Mouse (Mus musculus) MN1 (cell line): ENCODE data around the gene Pcdh15.
A peak's percentile ranks its signal among the peaks of the same experiment; 100 is the strongest.

Experiments used
- DNase-seq: peaks from one replicate; pipeline ENCODE4 v3.0.0-alpha.2; 2016; ENCODE audit warnings: low spot score

Pcdh15 gene

GRCm38 (mm10) chr10:73379001-73379400 is 279.9 kb downstream of the Pcdh15 start:
- no peak for DNase-seq

GRCm38 (mm10) chr10:73384003-73384402 is 284.9 kb downstream of the Pcdh15 start:
- DNase-seq: no peak

GRCm38 (mm10) chr10:73400426-73400825 is 301.3 kb downstream of the Pcdh15 start:
- DNase-seq: no peak

- DNase-seq: peak; percentile 13
Measured at GRCm38 (mm10) chr10:73425408-73425807, 326.3 kb downstream of the Pcdh15 start.

GRCm38 (mm10) chr10:73431345-73431744 is 332.2 kb downstream of the Pcdh15 start:
- DNase-seq: no peak

- no peak for DNase-seq
Measured at GRCm38 (mm10) chr10:73484082-73484481, 384.9 kb downstream of the Pcdh15 start.

GRCm38 (mm10) chr10:73491654-73492053 is 392.5 kb downstream of the Pcdh15 start:
- DNase-seq: no peak

- DNase-seq: no peak
Measured at GRCm38 (mm10) chr10:73514846-73515245, 415.7 kb downstream of the Pcdh15 start.

GRCm38 (mm10) chr10:73515742-73516141 is 416.6 kb downstream of the Pcdh15 start:
- peak; percentile 10 for DNase-seq

GRCm38 (mm10) chr10:73519438-73519837 is 420.3 kb downstream of the Pcdh15 start:
- no peak for DNase-seq

GRCm38 (mm10) chr10:73552831-73553230 is 453.7 kb downstream of the Pcdh15 start:
- DNase-seq: no peak

- peak; percentile 14 for DNase-seq
Measured at GRCm38 (mm10) chr10:73564216-73564615, 465.1 kb downstream of the Pcdh15 start.

GRCm38 (mm10) chr10:73574711-73575297 is 475.7 kb downstream of the Pcdh15 start:
- DNase-seq: no peak

GRCm38 (mm10) chr10:73667501-73667900 is 568.4 kb downstream of the Pcdh15 start:
- DNase-seq: no peak

GRCm38 (mm10) chr10:73700519-73701286 is 601.6 kb downstream of the Pcdh15 start:
- DNase-seq: peak; percentile 34

- no peak for DNase-seq
Measured at GRCm38 (mm10) chr10:73725566-73726240, 626.6 kb downstream of the Pcdh15 start.

GRCm38 (mm10) chr10:73733246-73733645 is 634.1 kb downstream of the Pcdh15 start:
- no peak for DNase-seq

- no peak for DNase-seq
Measured at GRCm38 (mm10) chr10:73749021-73749420, 649.9 kb downstream of the Pcdh15 start.

GRCm38 (mm10) chr10:73753876-73754275 is 654.7 kb downstream of the Pcdh15 start:
- DNase-seq: no peak

GRCm38 (mm10) chr10:73782945-73783344 is 683.8 kb downstream of the Pcdh15 start:
- DNase-seq: peak; percentile 12

GRCm38 (mm10) chr10:73788163-73788562 is 689.0 kb downstream of the Pcdh15 start:
- DNase-seq: no peak

- no peak for DNase-seq
Measured at GRCm38 (mm10) chr10:73805069-73805468, 705.9 kb downstream of the Pcdh15 start.

GRCm38 (mm10) chr10:73812311-73812710 is 713.2 kb downstream of the Pcdh15 start:
- DNase-seq: peak; percentile 88
